In the genomic region with DNA sequence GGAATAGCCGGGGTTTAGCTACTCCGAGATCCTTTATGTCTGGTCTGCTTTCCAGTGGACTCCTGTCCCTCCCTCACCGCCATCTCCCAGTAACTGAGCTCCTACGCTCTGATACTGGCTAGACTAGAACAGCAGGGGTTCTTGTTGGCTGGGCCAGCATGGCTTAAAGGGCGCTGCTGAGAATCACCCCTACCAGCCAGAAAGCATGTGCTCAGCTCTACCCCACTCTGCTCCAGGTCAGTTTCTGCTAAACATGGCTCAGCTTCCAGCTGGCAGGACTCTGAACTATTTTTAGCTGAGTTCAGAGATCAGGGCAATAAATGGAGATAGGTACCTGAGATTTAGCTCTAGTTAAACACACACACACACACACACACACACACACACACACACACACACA, we compare ENCODE assay signal across 10 mouse cellular contexts. TPM values are rescaled to one million over a fixed set of nuclear protein-coding genes. Genes with fewer than 3 reads are reported as not detected.
DNase-seq lines count a peak whose midpoint lies in the region; ATAC-seq and TF ChIP-seq lines count a peak whose summit lies in the region.
"Had no signal": no experiment of that assay in that cellular context is flagged by ENCODE, and none has a peak within 500 bp of the region (broad histone marks: within the 10 kb centered on the region; RNA-seq: fewer than 3 reads in every experiment).

No protein-coding gene starts in this region.

- ATAC-seq in limb, embryonic 11.5 days (ENCODE audit: insufficient number of reproducible peaks, low FRiP score, low TSS enrichment, low read depth), result 0 out of 2 replicates have a peak, but pooled peaks have one; percentile 31
- ATAC-seq in heart, embryonic 16.5 days (replicated peaks; ENCODE audit: extremely low read depth, insufficient read depth, low FRiP score), result peak; percentile 79; the same call in 1 of the 2 replicates
- ATAC-seq in hindbrain, embryonic 14.5 days (ENCODE audit: low FRiP score), result no peak
- ATAC-seq: activated CD4-positive, CD25-positive, alpha-beta regulatory T cell, adult 4 months had no signal

- H3K4me1 ChIP-seq in limb, embryonic 11.5 days (ENCODE audit: control insufficient read depth, insufficient read depth, low read length), result no peaks in the 10 kb centered on the region
- H3K4me1 ChIP-seq in limb, embryonic 10.5 days, result peaks cover 6% of the 10 kb centered on the region; the same call in 1 of the 2 replicates
- H3K4me1 ChIP-seq in heart, embryonic 16.5 days (ENCODE audit: control insufficient read depth, insufficient read depth, low read length), result peaks cover 7% of the 10 kb centered on the region
- H3K4me1 ChIP-seq in hindbrain, embryonic 14.5 days (replicated peaks; ENCODE audit: control insufficient read depth, insufficient read depth, low read length), result no peaks in the 10 kb centered on the region
- H3K4me1 ChIP-seq: neural tube, embryonic 12.5 days had no signal

- H3K27me3 ChIP-seq in limb, embryonic 11.5 days (ENCODE audit: control insufficient read depth, insufficient read depth, low read length), result no peaks in the 10 kb centered on the region
- no peaks in the 10 kb centered on the region for H3K27me3 ChIP-seq in limb, embryonic 10.5 days (ENCODE audit: low read depth, poor library complexity, severe bottlenecking)
- H3K27me3 ChIP-seq in heart, embryonic 16.5 days (ENCODE audit: control insufficient read depth, insufficient read depth, low read length), result no peaks in the 10 kb centered on the region
- no peaks in the 10 kb centered on the region for H3K27me3 ChIP-seq in hindbrain, embryonic 14.5 days (ENCODE audit: control insufficient read depth, insufficient read depth, low read length)
- H3K27me3 ChIP-seq: neural tube, embryonic 12.5 days had no signal

- no peaks in the 10 kb centered on the region for H3K36me3 ChIP-seq in limb, embryonic 11.5 days (ENCODE audit: control insufficient read depth, insufficient read depth, low read length)
- no peaks in the 10 kb centered on the region for H3K36me3 ChIP-seq in limb, embryonic 10.5 days
- H3K36me3 ChIP-seq in heart, embryonic 16.5 days (ENCODE audit: control insufficient read depth, insufficient read depth), result no peaks in the 10 kb centered on the region
- no peaks in the 10 kb centered on the region for H3K36me3 ChIP-seq in hindbrain, embryonic 14.5 days (replicated peaks; ENCODE audit: control insufficient read depth, insufficient read depth)
- H3K36me3 ChIP-seq: neural tube, embryonic 12.5 days had no signal

- no peak overlapping the region for H3K4me3 ChIP-seq in limb, embryonic 11.5 days (ENCODE audit: low read depth, low read length)
- H3K4me3 ChIP-seq in limb, embryonic 10.5 days, result no peak overlapping the region
- peak overlapping the region; percentile 53 for H3K4me3 ChIP-seq in gastrocnemius, adult 2 months
- no peak overlapping the region for H3K4me3 ChIP-seq in heart, embryonic 16.5 days (ENCODE audit: low read length)
- H3K4me3 ChIP-seq in left cerebral cortex, adult 2 months, result no peak overlapping the region
- no peak overlapping the region for H3K4me3 ChIP-seq in hindbrain, embryonic 14.5 days (replicated peaks; ENCODE audit: low read length)
- H3K4me3 ChIP-seq: neural tube, embryonic 12.5 days had no signal

- no peaks in the 10 kb centered on the region for H3K9me3 ChIP-seq in limb, embryonic 11.5 days (ENCODE audit: control insufficient read depth, low read length)
- H3K9me3 ChIP-seq in limb, embryonic 10.5 days (replicated peaks), result no peaks in the 10 kb centered on the region
- no peaks in the 10 kb centered on the region for H3K9me3 ChIP-seq in heart, embryonic 16.5 days (replicated peaks; ENCODE audit: control insufficient read depth, low read length)
- H3K9me3 ChIP-seq in hindbrain, embryonic 14.5 days (ENCODE audit: control insufficient read depth, low read length), result no peaks in the 10 kb centered on the region
- H3K9me3 ChIP-seq: neural tube, embryonic 12.5 days had no signal

- no peak overlapping the region for H3K9ac ChIP-seq in limb, embryonic 11.5 days (ENCODE audit: low read length)
- H3K9ac ChIP-seq in heart, embryonic 16.5 days (ENCODE audit: low read length), result peak overlapping the region; percentile 50
- no peak overlapping the region for H3K9ac ChIP-seq in hindbrain, embryonic 14.5 days
- H3K9ac ChIP-seq: neural tube, embryonic 12.5 days had no signal

- no peak for TF ChIP-seq CTCF in gastrocnemius, adult 2 months (IDR thresholded peaks at IDR 0.05)
- no peak for TF ChIP-seq CTCF in left cerebral cortex, adult 2 months (IDR thresholded peaks at IDR 0.05)

- DNase-seq in limb, embryonic 11.5 days (ENCODE audit: low spot score), result no peak
- DNase-seq in limb, embryonic 10.5 days (ENCODE audit: low spot score), result no peak
- peak; percentile 86 for DNase-seq in gastrocnemius, adult 2 months
- peak; percentile 40 for DNase-seq in retina, embryonic 14.5 days (ENCODE audit: low spot score)
- DNase-seq in frontal cortex, postnatal 25 days (ENCODE audit: low spot score in 2 of 2), result no peak
- no peak for DNase-seq in left cerebral cortex, adult 2 months (ENCODE audit: extremely low spot score in 1 of 2, low spot score in 2 of 2)
- no peak for DNase-seq in hindbrain, embryonic 14.5 days (ENCODE audit: low spot score)

- H3K4me2 ChIP-seq in limb, embryonic 11.5 days (ENCODE audit: low read depth, severe bottlenecking), result no peak overlapping the region
- H3K4me2 ChIP-seq in heart, embryonic 16.5 days (ENCODE audit: low read depth, low read length), result peak overlapping the region; percentile 28; the same call in 1 of the 2 replicates
- H3K4me2 ChIP-seq in hindbrain, embryonic 14.5 days (replicated peaks), result no peak overlapping the region
- H3K4me2 ChIP-seq: neural tube, embryonic 12.5 days had no signal

- H3K27ac ChIP-seq in limb, embryonic 11.5 days (replicated peaks; ENCODE audit: low read depth, low read length), result no peak overlapping the region
- no peak overlapping the region for H3K27ac ChIP-seq in limb, embryonic 10.5 days
- peak overlapping the region; percentile 89 for H3K27ac ChIP-seq in gastrocnemius, adult 2 months
- peak overlapping the region; percentile 88 for H3K27ac ChIP-seq in heart, embryonic 16.5 days (ENCODE audit: low read length)
- H3K27ac ChIP-seq in left cerebral cortex, adult 2 months, result no peak overlapping the region
- no peak overlapping the region for H3K27ac ChIP-seq in hindbrain, embryonic 14.5 days
- H3K27ac ChIP-seq: neural tube, embryonic 12.5 days had no signal

- 50% methylated on average over 5 of the region's 5 CpGs for WGBS in limb, embryonic 11.5 days
- 59% methylated on average over 5 of the region's 5 CpGs for WGBS in limb, embryonic 10.5 days
- WGBS in heart, embryonic 16.5 days, result 44% methylated on average over 5 of the region's 5 CpGs
- 44% methylated on average over 5 of the region's 5 CpGs for WGBS in hindbrain, embryonic 14.5 days

- intact Hi-C loops in gastrocnemius, adult 2 months (cut with DNase I), result loop anchor here (5.0 kb wide), 1 partner anchor 94 kb away; no protein-coding TSS in a partner anchor
- intact Hi-C loops in left cerebral cortex, adult 2 months (cut with DNase I), result no loop called here

RNA-seq across cellular contexts. Expression of gene Ppp1cb, which starts 12.2 kb away (rescaled TPM):
- 250 and 254 TPM in 2 replicates for polyA plus RNA-seq in limb, embryonic 11.5 days (2014; fragmentation: Nextera tagmentation; extraction: Ambion mirVana)
- 206 and 237 TPM in 2 replicates for polyA plus RNA-seq in limb, embryonic 10.5 days (2016; fragmentation: Nextera tagmentation; extraction: Ambion mirVana)
- total RNA-seq in gastrocnemius, adult 2 months (2021), result 100 to 1,000 TPM; 486 TPM
- polyA plus RNA-seq in heart, embryonic 16.5 days (2015; fragmentation: Nextera tagmentation; extraction: Ambion mirVana), result 225 and 251 TPM in 2 replicates
- 100 to 1,000 TPM; 364 to 413 TPM for total RNA-seq in left cerebral cortex, adult 2 months (2021)
- 231 and 251 TPM in 2 replicates for polyA plus RNA-seq in hindbrain, embryonic 14.5 days (2014; fragmentation: Nextera tagmentation; extraction: Ambion mirVana)

Comparison
In these comparisons a context has a peak if more than half of its experiments do, and no peak if none do; other contexts are left out.
1. DNase-seq: peak in gastrocnemius, adult 2 months (single experiment) and retina, embryonic 14.5 days (single experiment); none in limb, embryonic 11.5 days (single experiment), limb, embryonic 10.5 days (single experiment), frontal cortex, postnatal 25 days (0 of 2), left cerebral cortex, adult 2 months (0 of 2) and hindbrain, embryonic 14.5 days (single experiment).
2. H3K27ac ChIP-seq: peak in gastrocnemius, adult 2 months (single experiment) and heart, embryonic 16.5 days (single experiment); none in limb, embryonic 11.5 days (single experiment), limb, embryonic 10.5 days (single experiment), left cerebral cortex, adult 2 months (single experiment) and hindbrain, embryonic 14.5 days (single experiment).